Mouse (Mus musculus) adrenal gland, adult 2 months (tissue): ENCODE data around the gene Cyb561d2. TPM values are rescaled to one million over a fixed set of nuclear protein-coding genes. Genes with fewer than 3 reads are reported as not detected.
"Not testable (repeated sequence)": the region's sequence is repeated elsewhere in the genome, so short reads cannot be mapped to it uniquely, and the experiment has no call there.

ENCODE experiments used
- DNase-seq: peaks from one replicate; pipeline ENCODE4 v3.0.0; 2021
- polyA plus RNA-seq: library from polyadenylated mRNA; depleted of rRNA; stranded (reverse); fragments of >200 nt; gene quantifications from 2 replicates; pipeline ENCODE4 v1.2.3, GENCODE M21; 2012
- total RNA-seq, 2 experiments: library from RNA; stranded (reverse); gene quantifications; 2 replicates each; pipeline ENCODE4 v1.2.3; 2021

The Cyb561d2 gene
- total and polyA plus RNA-seq, 3 experiments, result 14.6 to 68.0 (median 22.0) TPM

DNA sequence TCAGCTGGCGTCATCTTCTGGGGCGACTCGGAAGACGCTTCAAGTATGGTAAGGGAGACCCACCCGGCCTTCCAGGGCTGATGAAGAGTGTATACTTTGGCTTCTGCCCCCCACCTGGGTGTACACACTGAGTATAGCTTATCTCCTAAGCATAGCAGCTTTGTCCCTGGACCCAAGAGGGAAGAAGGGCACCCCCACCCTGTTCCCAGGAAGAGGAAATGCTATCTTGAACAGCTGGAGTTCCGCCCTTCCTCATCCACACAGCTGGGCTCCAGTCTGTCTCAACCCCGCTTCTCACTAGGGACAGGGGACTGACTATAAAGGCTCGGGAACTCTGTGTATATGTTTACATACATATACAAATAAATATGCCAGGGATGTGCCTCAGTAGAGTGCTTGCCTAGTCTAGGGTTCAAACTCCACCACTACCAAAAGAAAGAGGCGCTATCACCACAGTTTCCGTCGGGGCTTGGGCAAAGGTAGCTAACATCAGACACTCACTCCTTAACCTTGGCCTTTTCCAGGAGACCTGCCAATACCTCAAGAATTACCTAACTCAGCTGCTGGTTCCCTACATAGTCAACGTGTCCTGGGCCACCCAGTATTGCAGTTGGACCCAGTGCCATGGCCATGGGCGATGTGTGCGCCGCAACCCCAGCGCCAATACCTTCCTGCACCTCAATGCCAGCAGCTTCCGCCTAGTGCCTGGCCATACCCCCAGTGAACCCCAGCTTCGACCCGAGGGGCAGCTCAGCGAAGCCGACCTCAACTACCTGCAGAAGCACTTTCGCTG, 29.7 kb upstream of the Cyb561d2 start:
- no peak for DNase-seq

DNA sequence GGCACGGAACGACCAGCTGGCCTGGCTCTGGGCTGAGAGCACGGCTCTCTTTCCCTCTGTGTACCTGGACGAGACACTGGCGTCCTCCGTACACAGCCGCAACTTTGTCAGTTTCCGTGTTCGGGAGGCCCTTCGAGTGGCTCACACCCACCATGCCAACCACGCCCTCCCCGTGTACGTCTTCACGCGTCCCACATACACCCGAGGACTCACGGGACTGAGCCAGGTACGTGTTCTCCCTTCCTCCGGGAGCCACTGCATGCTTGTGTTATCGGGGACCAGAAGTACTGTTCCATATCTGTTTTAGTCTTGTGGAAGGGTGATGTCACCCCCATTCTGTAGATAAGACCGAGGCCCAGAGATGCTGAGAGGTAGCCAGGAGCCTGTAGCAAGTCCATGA, 28.9 kb upstream of the Cyb561d2 start:
- no peak for DNase-seq

DNA sequence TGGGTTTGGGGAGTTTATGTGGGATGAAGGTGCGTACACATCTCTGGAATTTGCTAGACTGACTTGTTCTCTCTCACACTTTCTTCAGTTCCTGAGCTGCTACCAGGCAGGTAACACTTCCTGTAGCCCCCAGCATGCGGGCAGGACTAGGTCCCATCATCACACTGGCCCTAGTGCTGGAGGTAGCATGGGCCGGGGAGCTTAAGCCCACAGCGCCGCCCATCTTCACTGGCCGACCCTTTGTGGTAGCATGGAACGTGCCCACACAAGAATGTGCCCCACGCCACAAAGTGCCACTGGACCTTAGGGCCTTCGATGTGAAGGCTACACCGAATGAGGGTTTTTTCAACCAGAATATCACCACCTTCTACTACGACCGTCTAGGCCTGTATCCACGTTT, 28.0 kb upstream of the Cyb561d2 start:
- DNase-seq, result no peak

DNA sequence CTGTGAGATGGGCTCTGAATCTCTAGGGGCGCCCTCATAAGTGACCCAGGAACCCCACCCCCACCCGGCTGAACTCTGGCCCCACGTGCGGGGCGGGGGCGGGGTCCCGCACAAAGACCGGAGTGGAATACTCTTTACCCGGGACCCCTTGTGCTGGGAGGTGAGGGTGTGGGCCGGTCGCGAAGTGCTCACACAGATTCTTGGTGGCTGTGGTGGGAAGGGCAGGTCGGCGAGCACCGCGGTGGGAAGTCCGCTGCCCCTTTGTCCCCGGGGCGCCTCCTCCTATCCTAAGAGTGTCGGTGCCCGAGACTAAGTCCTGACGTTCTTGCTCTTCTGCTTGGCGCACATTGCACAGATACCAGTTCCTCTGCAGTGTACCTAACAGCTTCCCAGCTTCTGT, 27.3 kb upstream of the Cyb561d2 start:
- DNase-seq, result no peak

DNA sequence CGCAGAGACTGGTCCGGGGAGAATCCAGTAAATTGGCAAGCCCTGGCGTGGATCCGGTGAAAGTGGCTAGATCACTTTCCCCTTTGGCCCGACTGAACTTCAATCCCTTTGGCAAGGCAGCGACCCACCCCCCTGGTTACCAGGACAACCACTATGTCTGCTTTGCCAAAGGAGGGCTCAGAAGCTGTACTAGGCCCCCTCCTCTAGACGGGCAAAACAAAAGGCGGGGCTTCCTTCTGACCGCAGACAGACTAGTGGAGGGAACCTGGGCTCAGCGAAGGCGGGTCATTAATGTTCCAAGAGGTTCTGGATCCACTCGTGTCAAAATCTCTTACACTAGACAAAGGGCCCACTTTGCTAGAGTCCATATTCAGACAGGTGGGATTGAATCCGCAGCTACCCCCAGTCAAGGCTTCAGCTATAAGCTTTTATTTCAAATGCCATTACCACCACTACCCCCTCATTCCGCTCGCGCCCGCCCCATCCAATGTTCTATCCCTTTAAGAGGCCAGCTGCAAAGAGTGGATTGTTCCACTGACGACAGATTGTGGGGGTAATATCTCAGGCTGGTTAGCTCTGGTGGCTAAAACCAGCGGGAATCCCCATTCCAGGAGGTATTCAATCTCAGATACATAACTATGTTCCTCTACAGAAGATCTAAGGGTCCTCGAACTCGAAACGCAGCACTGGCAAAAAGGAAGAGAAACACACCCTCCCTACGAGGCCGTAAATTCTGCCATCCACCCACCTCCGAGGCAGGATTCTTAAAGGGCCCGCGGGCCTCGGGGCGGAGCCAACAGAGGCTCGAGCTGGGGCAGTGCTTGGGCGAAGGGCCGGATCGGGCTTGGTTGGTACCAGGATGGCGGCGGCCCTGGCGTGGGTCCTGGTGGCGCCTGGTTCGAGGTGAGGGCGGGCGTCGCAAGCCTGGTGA, 26.6 kb upstream of the Cyb561d2 start:
- DNase-seq, result peak; percentile 91

DNA sequence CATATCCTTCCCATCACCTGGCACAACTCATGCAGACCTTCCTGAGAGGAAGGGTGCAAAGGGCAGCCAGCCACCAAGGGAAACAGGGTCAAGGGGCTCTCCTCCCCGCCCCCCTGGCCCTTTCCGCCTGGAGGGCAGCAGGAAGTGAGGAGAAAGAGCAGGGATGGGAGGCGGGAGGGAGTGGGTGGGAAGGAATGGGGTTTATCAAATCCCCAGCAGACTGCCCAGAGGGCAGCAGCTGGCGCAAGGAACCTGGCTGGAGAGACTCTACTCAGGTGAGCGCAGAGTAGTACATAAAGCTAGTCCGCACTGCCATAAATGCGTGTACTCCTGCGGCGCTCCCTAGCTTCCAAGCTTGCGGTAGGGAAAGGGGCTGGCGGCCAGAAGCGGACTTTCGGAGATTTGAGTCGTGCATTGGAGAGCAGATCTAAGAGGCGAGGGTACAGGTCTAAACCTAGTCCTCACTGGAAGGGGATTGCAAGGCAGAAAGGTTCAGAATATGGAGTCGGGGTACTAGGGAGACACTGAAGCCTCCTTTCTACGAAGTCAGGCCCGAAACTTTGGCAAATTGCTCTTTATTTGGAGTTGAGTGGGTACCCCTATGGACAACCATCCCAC, 25.8 kb upstream of the Cyb561d2 start, which contains the start of gene Hyal2:
Gene Hyal2 (plus strand): TSS at position 244 of the 618 bp plus-strand sequence.
- DNase-seq, result peak; percentile 76

DNA sequence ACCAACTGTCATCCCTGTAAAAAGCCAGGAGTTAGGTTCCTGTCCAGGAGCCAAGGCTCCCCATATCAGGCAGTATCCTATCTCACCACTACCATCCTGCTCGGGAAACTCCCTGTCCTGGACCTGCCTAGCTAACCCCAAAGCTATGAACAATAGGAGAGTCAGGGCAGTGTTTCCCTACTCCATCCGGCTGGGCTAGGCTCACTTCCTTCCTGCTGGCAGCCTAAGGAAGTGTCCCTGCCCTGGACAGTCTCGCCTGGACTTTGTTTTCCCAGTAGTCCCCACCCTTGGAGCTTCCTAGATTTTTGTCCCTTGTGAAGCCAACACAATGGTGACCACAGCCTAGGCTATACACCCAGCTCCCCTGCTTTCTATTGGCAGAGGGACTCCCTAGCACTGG, 24.9 kb upstream of the Cyb561d2 start:
- DNase-seq, result peak; percentile 61

DNA sequence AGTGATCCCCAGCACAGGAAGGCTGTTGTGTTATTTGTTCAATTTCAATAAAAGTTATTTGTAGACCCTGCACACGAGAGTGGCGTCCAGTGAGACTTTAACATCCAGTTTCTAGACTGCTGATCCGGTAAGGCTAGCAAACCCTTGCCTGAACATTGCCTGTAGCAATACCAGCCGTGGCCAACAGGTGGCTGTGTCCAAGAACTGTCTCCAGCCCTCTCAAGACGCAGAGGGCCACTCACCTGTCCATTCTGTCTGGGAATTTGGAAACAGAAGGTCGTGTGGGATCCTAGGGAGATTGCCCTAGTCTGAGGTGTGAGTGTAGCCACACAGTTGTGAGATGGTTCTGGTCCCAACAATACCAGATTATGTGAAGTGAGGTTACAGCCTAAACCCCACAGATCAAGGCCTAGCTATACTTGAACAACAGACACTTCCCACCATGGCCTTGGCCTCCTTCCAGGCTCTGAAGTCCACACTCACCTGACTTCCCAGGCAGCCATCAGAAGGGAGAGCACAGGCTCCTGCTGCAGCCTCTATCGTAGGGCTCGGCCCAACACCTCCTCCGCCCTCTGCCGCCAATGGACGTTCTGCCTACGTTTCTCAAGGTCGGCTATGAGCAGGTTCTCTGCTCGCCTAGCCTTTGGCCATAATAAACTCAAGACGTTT, 24.2 kb upstream of the Cyb561d2 start:
- peak; percentile 88 for DNase-seq

DNA sequence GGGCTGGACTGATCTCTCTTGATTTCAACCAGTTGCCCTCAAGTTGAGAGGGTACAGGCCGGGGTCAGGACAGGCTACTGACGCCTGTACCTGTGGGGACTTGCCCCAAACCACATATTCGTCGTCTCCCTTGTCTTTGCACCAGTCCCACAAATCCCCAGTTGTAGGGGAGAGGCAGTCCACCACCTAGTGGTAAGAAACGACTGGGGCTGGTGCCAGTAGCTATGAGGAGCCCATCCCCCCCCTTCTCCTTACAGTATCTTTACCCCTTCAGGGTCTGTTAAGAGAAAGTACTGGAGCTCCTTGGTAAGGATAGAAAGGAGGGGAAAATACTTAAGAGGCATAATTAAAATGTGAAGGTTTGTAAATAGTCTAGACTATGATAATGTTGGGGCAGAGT, 23.6 kb upstream of the Cyb561d2 start:
- not testable (repeated sequence) for DNase-seq

DNA sequence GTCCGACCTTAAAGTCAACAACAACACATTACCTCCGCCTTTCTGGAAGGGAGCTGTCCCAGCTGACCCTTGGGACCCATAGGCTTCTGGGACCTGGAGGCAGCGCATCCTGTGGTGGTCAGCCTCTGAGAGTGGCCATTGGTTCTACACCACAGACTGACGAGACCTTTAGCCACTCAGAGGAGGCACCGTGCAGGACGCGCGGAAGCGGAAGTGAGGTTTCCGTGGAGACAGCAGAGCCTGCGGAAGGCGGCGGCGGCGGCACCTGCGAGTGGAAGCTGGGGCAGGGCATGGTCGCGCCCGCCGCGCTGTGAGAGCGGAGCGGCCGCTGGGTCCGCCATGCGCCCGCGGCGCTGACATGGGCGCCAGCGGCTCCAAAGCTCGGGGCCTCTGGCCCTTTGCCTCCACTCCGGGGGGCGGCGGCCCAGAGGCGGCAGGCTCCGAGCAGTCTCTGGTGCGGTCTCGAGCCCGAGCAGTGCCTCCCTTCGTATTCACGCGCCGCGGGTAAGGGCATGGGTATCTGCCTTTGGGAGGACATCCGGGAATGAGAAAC, 21.1 kb upstream of the Cyb561d2 start, which contains the start of gene Tusc2:
Gene Tusc2 (plus strand): TSS at position 227 of the 553 bp plus-strand sequence.
- peak; percentile 97 for DNase-seq

DNA sequence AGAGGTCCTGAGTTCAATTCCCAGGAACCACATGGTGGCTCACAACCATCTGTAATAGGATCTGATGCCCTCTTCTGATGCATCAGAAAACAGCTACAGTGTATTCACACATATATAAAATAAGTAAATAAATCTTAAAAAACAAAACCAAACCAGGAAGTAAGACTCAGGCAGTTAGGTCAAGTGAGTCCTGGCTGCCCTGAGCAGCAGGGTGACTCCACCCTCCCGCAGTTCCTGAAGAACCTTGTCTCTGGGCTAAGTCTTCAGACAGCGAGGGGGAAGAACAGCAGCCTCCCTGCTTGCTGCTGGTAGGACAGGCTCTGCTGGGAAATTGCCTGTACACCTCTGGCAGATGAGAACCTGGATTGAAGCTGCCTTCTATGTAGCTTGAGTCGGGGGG, 14.4 kb upstream of the Cyb561d2 start:
- no peak for DNase-seq

DNA sequence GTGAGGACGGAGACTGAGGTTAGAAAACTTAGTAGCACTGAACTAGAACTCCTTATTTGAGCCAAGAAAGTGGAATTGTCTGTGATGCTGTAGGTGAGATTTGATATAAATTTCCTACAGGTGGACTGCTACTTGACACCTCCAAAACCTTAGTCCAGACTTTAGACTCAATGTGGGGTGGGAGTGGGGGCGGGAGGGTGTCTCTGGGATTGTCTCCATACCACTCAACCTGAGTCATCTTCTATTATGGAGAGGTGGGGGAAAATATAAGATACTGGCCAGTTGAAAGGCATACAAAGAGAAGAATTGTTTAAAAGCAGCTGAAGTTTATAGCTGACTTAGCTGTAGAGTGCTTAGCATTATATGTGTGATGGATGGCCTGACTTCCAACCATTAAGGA, 13.7 kb upstream of the Cyb561d2 start:
- DNase-seq, result no peak

DNA sequence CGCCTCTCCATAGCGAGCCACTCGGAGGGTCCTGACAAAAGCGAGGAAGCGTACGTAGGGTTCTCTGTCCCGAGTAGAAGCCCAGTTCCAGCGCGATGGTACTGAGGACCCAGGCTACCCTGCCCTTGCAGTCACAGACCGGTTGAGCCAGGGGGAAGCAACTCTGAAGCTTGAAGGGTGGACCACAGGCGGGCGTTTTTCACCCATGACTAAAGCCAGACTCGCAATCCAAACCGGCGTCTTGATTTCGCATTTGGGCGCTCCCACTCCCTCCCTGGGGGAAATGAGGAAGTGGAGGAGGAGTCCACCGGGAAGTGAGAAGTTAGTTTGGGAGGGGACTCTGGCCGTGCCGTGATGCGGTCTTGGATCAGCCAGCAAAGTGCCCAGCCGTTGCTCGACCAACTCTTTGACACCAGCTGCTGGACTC, 13.1 kb upstream of the Cyb561d2 start:
- DNase-seq, result peak; percentile 77

DNA sequence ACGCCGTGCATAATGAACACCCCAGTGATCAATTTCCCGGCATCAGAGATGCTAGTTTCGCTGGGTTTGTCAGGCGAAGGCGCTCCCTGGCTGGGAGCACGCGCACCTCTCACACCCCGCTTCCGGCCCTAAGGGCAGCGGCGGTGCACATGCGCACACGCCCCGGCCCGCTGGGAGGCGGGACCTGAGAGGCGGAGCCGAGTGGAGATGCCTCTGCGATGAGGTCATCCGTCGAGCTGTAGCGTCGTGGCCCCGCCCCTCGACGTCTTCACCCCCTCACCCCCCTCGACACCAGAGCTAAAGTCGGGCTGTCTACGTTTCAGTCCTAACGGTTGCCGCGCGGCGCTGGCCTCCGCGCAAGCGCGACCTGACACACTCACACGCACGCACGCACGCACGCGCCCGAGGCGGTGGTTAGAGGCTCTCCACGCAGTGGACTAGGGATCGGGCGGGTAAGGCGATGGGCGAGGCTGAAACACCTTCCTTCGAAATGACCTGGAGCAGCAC, 12.4 kb upstream of the Cyb561d2 start:
- DNase-seq, result peak; percentile 97

DNA sequence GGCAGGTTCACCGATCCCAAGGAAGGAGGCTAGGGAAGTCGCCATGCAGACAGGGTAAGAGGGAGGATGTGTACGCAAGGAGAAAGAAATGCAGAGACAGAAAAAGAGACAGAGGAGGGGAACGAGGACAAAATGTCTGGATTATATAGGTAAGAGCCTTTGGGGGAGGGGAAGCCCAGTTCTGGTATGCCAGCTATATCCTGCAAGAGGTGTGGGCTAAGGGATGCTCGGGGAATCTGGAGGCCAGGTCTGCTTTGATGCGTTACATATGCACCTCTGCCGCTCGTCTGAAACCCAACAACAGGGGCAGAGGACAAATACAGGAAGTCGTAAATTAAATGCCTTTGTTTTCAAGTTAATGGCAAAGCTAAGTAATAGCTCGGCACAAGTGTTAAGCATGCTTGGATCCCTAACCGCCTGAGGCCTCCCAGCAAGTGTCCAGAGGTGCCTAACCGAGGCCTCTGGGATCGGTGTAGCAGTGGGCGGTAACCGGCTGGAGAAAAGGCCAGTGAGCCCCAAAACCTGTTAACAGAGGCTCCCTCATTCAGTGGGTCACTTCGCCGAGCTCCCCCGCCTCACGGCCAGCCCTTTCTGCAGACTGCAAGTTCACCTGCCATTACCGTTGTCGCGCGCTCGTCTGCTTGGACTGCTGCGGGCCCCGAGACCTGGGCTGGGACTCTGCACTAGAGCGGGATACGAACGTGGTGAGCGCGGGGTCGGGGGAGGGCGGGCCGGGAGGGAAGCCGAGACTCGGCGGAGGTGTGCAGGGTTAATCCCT, 11.7 kb upstream of the Cyb561d2 start:
- peak; percentile 64 for DNase-seq

DNA sequence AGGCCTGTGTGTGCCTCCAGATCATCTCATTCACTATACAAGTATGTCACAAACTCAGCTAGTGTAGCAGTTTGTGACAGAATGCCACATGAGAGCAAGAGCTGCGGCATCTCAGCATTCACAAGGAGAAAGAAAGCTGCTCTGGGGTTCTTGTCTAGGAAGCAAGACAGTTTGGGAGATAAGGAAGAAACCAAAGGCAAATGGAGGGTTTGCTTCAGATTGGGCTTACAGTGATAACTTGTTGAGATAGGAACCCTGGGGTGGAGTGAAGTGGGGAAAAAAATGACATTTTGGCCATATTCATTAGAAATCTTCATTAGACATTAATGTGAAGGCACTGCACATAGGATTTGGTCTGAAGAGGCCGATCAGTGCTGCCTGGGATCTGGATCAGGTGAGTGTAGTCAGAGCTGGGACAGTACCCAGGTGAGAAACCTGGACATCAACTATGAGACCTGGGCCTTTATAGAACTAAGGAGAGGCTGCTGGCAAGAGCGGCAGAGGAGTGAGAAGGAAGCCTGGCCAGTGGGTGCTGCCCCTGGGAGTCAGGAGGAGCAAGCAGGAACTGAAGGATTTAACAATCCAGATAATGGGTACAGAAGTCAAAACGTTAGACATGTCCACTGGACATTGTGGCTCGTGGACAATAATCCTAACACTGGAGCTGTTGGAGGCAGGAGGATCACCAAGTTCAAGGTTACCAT, 10.8 kb upstream of the Cyb561d2 start:
- DNase-seq, result no peak

DNA sequence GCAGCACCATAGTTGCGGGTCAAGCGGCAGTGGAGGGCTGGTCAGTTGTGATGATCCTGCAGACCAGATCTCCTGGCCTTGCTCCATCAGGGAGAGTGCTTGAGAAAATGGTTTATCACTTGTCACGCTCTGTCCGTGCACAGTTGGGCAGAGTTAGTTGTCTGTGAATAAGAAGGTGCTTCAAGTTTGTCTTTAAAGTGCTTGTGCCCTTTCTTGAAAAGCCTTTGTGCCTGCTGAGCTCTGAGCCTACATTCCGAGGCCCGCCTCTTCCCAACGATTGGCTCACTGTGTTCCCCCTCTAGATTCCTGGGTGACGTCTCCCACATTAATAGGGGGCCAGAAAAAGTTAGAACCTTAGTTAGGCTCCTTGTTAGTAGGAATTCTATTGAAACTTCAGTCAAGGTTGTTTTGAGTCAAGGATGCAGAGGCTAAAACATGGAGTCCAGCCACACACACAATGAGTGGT, 9.9 kb upstream of the Cyb561d2 start:
- DNase-seq, result no peak

DNA sequence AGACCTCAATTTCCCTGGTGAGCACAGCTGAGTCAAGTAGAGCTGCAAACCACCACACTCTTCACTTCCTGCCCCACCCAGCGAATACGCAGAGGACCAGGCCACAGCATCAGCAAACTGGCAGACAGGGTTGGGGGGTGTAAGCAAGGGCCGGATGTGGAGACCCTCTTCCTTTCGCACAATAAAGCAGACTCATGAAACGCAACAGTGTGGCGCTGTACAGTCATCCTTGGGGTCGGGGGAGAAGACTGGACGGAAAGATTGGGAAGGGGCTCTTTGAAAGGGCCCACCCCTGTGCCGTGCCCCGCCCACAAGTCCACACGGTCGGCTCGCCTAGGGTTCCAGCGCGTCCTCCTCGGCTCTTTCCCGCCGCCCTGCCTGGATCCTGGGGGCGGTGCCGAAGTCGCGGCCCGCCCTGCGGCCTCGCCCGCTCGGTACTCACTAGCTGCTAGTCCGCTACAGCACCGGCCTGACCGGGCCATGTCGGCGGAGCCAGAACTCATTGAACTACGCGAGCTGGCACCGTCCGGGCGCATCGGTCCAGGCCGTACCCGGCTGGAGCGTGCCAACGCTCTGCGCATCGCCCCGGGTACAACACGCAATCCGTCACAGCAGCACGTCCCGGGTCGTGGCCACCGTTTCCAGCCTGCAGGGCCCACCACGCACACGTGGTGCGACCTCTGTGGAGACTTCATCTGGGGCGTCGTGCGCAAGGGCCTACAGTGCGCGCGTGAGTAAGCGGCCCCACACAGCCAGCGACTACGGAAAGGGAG, 9.3 kb upstream of the Cyb561d2 start, which contains the start of gene Rassf1:
Gene Rassf1 (plus strand): TSS at position 439 of the 773 bp plus-strand sequence.
- DNase-seq, result peak; percentile 85
